Mouse (Mus musculus) midbrain, postnatal 0 days (tissue): ENCODE data around the gene Gpsm3. TPM values are rescaled to one million over a fixed set of nuclear protein-coding genes. Genes with fewer than 3 reads are reported as not detected.

Experiments used
- ATAC-seq: fragments of 200-750 bp; cut with Nextera tagmentation; 2 replicates; pipeline ENCODE4 v1.8.0; 2017; ENCODE audit warnings: moderate number of reproducible peaks, mild to moderate bottlenecking, moderate TSS enrichment, moderate library complexity; ENCODE audit not compliant: low FRiP score
- DNase-seq: peaks from one replicate; pipeline ENCODE4 v3.0.0-alpha.2; 2015; ENCODE audit warnings: low spot score
- H3K27ac ChIP-seq: fragments of 300-500 bp; sonication (generic); 2 replicates; pipeline ENCODE4 v1.5.1; 2014; ENCODE audit warnings: low read depth, mild to moderate bottlenecking, low read length, mixed read lengths
- H3K27me3 ChIP-seq: fragments of 300-500 bp; sonication (generic); 2 replicates; pipeline ENCODE4 v1.6.1; 2014; ENCODE audit warnings: low read length, control low read depth, mixed read lengths; ENCODE audit not compliant: insufficient read depth
- H3K36me3 ChIP-seq: fragments of 300-500 bp; sonication (generic); 2 replicates; pipeline ENCODE4 v1.6.1; 2014; ENCODE audit warnings: low read length, control low read depth, mixed read lengths; ENCODE audit not compliant: insufficient read depth
- H3K4me1 ChIP-seq: fragments of 300-500 bp; sonication (generic); 2 replicates; pipeline ENCODE4 v1.6.1; 2014; ENCODE audit warnings: mild to moderate bottlenecking, control low read depth, antibody characterized with exemption, low read length, mixed read lengths; ENCODE audit not compliant: insufficient read depth
- H3K4me2 ChIP-seq: fragments of 300-500 bp; sonication (generic); 2 replicates; pipeline ENCODE4 v1.6.1; 2014; ENCODE audit warnings: low read depth, mild to moderate bottlenecking, low read length, mixed read lengths; ENCODE audit not compliant: poor library complexity, severe bottlenecking
- H3K4me3 ChIP-seq: fragments of 300-500 bp; sonication (generic); 2 replicates; pipeline ENCODE4 v1.5.1; 2014; ENCODE audit warnings: low read depth, mild to moderate bottlenecking, low read length, moderate library complexity
- H3K9ac ChIP-seq: fragments of 300-500 bp; sonication (generic); replicated peaks from 2 replicates; pipeline ENCODE4 v1.6.1; 2014; ENCODE audit warnings: mild to moderate bottlenecking, low read length, moderate library complexity, mixed read lengths; ENCODE audit not compliant: poor library complexity, severe bottlenecking
- H3K9me3 ChIP-seq: fragments of 300-500 bp; sonication (generic); 2 replicates; pipeline ENCODE4 v1.6.1; 2016; ENCODE audit warnings: low read length, control low read depth
- CTCF ChIP-seq: IDR thresholded peaks from 2 replicates; pipeline ENCODE4 v1.5.1; 2016; ENCODE audit warnings: antibody characterized with exemption, mild to moderate bottlenecking
- WGBS: fragments of 180-500 bp; shearing (Covaris S2); extraction: QIAGEN DNeasy Blood & Tissue Kit; methylation state at CpG from one replicate; pipeline ENCODE4 v1.1.7; 2014; 5-methylcytosine and 5-hydroxymethylcytosine counted together
- polyA plus RNA-seq: library from polyadenylated mRNA; unstranded; fragments of >200 nt; fragmentation: Nextera tagmentation; extraction: Ambion mirVana; gene quantifications from 2 replicates; pipeline ENCODE4 v1.2.1, GENCODE M21; 2015
- total RNA-seq: library from RNA; depleted of rRNA; stranded (reverse); fragments of >200 nt; gene quantifications from 2 replicates; pipeline ENCODE4 v1.2.3, GENCODE M21; 2014

The Gpsm3 gene
- total and polyA plus RNA-seq, 2 experiments from 2014 or later = 1.2 to 5.5 TPM

GRCm38 (mm10) chr17:34582528-34582927 lies 7.1 kb upstream of the Gpsm3 start:
- DNase-seq (no peak), ATAC-seq (no peak)
- no peak overlapping the region for H3K4me2 ChIP-seq
- H3K4me1 ChIP-seq = peaks cover 10% of the 10 kb centered on the region; the same call in 1 of the 2 replicates
- no peaks in the 10 kb centered on the region for H3K27me3 ChIP-seq
- H3K27ac ChIP-seq = no peak overlapping the region
- H3K4me3 ChIP-seq = no peak overlapping the region
- WGBS = 92% methylated on average over 12 of the region's 12 CpGs
- no peaks in the 10 kb centered on the region for H3K9me3 ChIP-seq
- no peaks in the 10 kb centered on the region for H3K36me3 ChIP-seq
- no peak for TF ChIP-seq CTCF
- no peak overlapping the region for H3K9ac ChIP-seq

DNA sequence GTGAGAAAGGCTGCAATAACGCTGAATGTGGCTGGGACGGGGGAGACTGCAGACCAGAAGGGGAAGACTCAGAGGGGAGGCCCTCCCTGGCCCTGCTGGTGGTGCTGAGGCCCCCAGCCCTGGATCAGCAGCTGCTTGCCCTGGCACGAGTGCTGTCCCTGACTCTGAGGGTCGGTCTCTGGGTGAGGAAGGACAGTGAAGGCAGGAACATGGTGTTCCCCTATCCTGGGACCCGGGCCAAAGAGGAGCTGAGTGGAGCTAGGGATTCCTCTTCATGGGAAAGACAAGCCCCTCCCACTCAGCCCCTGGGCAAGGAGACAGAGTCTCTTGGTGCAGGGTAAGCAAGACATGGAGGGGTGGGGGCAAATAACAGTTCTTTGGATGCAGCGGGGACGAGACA lies 6.2 kb upstream of the Gpsm3 start:
- H3K27ac ChIP-seq = no peak overlapping the region
- peaks cover 16% of the 10 kb centered on the region; the same call in 1 of the 2 replicates for H3K4me1 ChIP-seq
- H3K9ac ChIP-seq = no peak overlapping the region
- DNase-seq (peak; percentile 30), ATAC-seq (no peak)
- H3K4me3 ChIP-seq = no peak overlapping the region
- H3K36me3 ChIP-seq = no peaks in the 10 kb centered on the region
- TF ChIP-seq CTCF = no peak
- no peaks in the 10 kb centered on the region for H3K27me3 ChIP-seq
- 70% methylated on average over 7 of the region's 7 CpGs for WGBS
- H3K9me3 ChIP-seq = no peaks in the 10 kb centered on the region
- no peak overlapping the region for H3K4me2 ChIP-seq

DNA sequence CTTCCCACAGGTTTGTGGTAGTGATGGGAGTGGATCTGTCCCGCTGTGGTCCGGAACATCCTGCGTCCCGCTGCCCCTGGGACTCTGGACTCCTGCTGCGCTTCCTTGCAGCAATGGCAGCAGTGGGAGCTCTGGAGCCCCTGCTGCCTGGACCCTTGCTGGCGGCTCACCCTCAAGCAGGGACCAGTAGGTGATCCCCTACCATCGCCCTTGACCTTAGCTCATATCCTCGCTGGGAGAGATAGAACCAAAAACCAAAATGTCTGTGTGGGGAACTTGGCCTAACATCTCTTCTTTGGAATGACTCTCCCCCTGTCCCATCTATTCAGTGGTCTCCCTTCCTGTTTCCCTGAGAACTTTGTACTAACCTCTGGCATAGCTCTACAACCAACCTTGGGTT lies 5.8 kb upstream of the Gpsm3 start:
- ATAC-seq = no peak
- Histone ChIP-seq H3K36me3 (no peaks in the 10 kb centered on the region), H3K4me3 (no peak overlapping the region), H3K9me3 (no peaks in the 10 kb centered on the region), H3K4me2 (no peak overlapping the region), H3K27me3 (no peaks in the 10 kb centered on the region), H3K4me1 (peaks cover 17% of the 10 kb centered on the region; the same call in 1 of the 2 replicates), H3K9ac (no peak overlapping the region), H3K27ac (no peak overlapping the region)
- 81% methylated on average over 5 of the region's 8 CpGs for WGBS
- no peak for TF ChIP-seq CTCF
- DNase-seq = no peak

- H3K4me1 ChIP-seq = peaks cover 17% of the 10 kb centered on the region; the same call in 1 of the 2 replicates
- no peak overlapping the region for H3K4me2 ChIP-seq
- no peak overlapping the region for H3K9ac ChIP-seq
- H3K27ac ChIP-seq = peak overlapping the region; percentile 99; the same call in 1 of the 2 replicates
- H3K27me3 ChIP-seq = no peaks in the 10 kb centered on the region
- 93% methylated on average over 8 of the region's 8 CpGs for WGBS
- no peaks in the 10 kb centered on the region for H3K9me3 ChIP-seq
- peak; percentile 22 for DNase-seq
- no peak for TF ChIP-seq CTCF
- ATAC-seq = no peak
- H3K4me3 ChIP-seq = no peak overlapping the region
- H3K36me3 ChIP-seq = no peaks in the 10 kb centered on the region
These were observed 4.5 kb upstream of the Gpsm3 start for GRCm38 (mm10) chr17:34585121-34585520.

DNA sequence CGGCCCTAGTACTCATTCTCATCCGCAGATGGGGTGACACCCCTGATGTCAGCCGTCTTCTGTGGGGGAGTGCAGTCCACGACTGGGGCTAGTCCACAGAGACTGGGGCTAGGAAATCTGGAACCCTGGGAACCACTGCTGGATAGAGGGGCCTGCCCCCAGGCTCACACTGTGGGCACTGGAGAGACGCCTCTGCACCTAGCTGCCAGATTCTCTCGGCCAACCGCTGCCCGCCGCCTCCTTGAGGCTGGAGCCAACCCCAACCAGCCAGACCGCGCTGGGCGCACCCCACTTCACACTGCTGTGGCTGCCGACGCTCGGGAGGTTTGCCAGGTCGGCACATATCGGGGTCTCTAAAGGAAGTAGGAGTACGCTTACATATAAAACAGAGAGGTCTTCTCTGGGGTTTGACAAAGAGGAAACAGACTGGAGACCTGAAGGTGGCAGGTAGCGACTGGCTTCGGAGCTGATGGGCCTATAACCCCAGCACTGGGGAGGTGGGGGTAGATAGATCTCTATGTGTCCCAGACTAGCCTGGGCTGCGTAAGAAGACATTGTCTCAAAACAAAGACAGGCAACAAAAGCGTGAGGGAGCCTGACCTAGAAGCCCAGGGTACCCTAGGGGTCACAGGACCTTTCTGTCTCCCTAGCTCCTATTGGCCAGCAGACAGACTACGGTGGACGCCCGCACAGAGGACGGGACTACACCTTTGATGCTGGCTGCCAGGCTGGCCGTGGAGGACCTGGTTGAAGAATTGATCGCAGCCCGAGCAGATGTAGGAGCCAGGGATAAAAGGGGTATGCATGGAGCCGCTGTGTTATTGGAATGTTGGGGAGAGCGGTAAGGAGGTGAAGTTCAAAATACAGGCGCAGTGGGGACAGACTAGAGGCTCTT lies 3.5 kb upstream of the Gpsm3 start:
- 12% methylated on average over 32 of the region's 32 CpGs for WGBS
- peak; percentile 18; the same call in 1 of the 2 replicates for ATAC-seq
- TF ChIP-seq CTCF = no peak

DNA sequence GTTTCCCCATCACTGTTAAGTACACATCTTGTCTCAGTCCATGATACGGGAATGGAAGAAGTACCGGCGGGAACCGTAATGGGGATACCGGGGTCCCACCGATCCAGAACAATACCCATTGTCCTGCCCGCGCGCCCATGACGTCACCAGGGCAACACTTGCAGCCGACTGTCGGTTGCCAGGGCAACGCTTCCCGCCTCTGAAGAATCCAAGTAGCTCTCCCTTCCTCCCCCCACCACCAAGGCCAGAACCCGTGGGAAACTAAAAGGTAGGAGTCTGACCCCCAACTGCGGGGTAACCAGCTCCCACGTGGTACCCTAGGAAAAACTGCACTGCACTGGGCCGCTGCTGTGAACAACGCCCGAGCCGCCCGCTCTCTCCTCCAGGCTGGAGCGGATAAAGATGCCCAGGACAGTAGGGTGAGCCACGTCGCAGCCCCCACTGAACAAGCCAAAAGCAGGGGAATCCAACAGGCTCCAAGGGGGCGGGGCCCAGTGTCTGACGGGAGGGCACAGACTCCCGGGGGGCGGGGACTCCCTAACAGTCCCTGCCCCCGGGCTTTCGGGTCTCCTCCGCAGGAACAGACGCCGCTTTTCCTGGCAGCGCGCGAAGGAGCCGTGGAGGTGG lies 2.7 kb upstream of the Gpsm3 start:
- H3K27me3 ChIP-seq = no peaks in the 10 kb centered on the region
- under 1% methylated on average over 36 of the region's 38 CpGs for WGBS

More for the DNA sequence above, 3.5 kb upstream of the Gpsm3 start:
- peak overlapping the region; percentile 79 for H3K9ac ChIP-seq
- H3K4me1 ChIP-seq = peaks cover 22% of the 10 kb centered on the region
- H3K27ac ChIP-seq = peak overlapping the region; percentile 99
- DNase-seq = peak; percentile 41
- no peaks in the 10 kb centered on the region for H3K36me3 ChIP-seq
- H3K27me3 ChIP-seq = no peaks in the 10 kb centered on the region
- peak overlapping the region; percentile 65 for H3K4me2 ChIP-seq
- peak overlapping the region; percentile 71 for H3K4me3 ChIP-seq
- H3K9me3 ChIP-seq = no peaks in the 10 kb centered on the region

More for the DNA sequence above, 2.7 kb upstream of the Gpsm3 start:
- H3K9me3 ChIP-seq = no peaks in the 10 kb centered on the region
- peak overlapping the region; percentile 79 for H3K9ac ChIP-seq
- H3K4me1 ChIP-seq = peaks cover 27% of the 10 kb centered on the region
- TF ChIP-seq CTCF = no peak
- peak; percentile 79 for ATAC-seq
- peak overlapping the region; percentile 99 for H3K27ac ChIP-seq
- peak; percentile 94 for DNase-seq
- H3K4me3 ChIP-seq = peak overlapping the region; percentile 71
- no peaks in the 10 kb centered on the region for H3K36me3 ChIP-seq
- peak overlapping the region; percentile 65 for H3K4me2 ChIP-seq
